Mouse (Mus musculus) liver, embryonic 14.5 days (tissue): ENCODE measurements around the gene Usp5.

ENCODE experiments used
- CTCF ChIP-seq: IDR thresholded peaks from 2 replicates; pipeline ENCODE4 v1.5.1; 2016; ENCODE audit warnings: antibody characterized with exemption, low read depth, control low read depth
- EP300 ChIP-seq: IDR thresholded peaks from 2 replicates; pipeline ENCODE4 v1.6.1; 2016; ENCODE audit warnings: antibody characterized with exemption, low read depth

DNA sequence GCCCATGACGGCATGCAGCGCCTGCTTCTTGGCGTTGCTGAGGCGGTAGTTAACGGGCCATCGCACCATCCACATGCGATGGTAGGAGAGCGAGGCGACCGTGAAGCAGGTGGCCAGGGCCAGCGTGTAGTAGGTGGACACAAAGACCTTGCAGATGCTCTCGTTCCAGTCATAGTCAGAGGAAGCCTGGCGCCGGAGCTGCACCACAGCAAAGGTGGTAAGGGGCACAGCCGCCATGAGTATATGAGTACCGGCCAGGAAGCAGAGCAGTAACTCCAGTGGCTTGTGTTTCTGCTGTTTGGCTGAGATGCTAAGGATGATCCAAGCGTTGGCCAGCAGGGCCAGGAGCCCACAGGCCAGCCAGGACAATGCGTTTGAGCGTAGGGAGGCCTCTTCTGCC, 32.0 kb upstream of the Usp5 start:
- TF ChIP-seq CTCF, result no peak
- TF ChIP-seq EP300, result no peak
